Mouse (Mus musculus) limb, embryonic 11.5 days (tissue): ENCODE measurements at regions not wholly inside any gene's neighbourhood (a gene's known extent, or its start where the extent isn't known, plus 50 kb on each side); places are given as distances from the start of the nearest gene placed in this dataset.

Experiments
- ATAC-seq: fragments of 200-750 bp; cut with Nextera tagmentation; 2 replicates; pipeline ENCODE4 v1.8.0; 2017; ENCODE audit warnings: low read depth; ENCODE audit not compliant: insufficient number of reproducible peaks, low FRiP score, low TSS enrichment
- DNase-seq: peaks from one replicate; pipeline ENCODE4 v3.0.0-alpha.2; 2015; ENCODE audit warnings: low spot score
- H3K27ac ChIP-seq: fragments of 300-500 bp; sonication (generic); replicated peaks from 2 replicates; pipeline ENCODE4 v1.5.1; 2014; ENCODE audit warnings: low read depth, mild to moderate bottlenecking, low read length
- H3K27me3 ChIP-seq: fragments of 300-500 bp; sonication (generic); 2 replicates; pipeline ENCODE4 v1.6.1; 2014; ENCODE audit warnings: mild to moderate bottlenecking, low read length, mixed read lengths; ENCODE audit not compliant: control insufficient read depth, insufficient read depth
- H3K36me3 ChIP-seq: fragments of 300-500 bp; sonication (generic); 2 replicates; pipeline ENCODE4 v1.6.1; 2014; ENCODE audit warnings: mild to moderate bottlenecking, low read length, moderate library complexity, mixed read lengths; ENCODE audit not compliant: control insufficient read depth, insufficient read depth
- H3K4me1 ChIP-seq: fragments of 300-500 bp; sonication (generic); 2 replicates; pipeline ENCODE4 v1.6.1; 2014; ENCODE audit warnings: low read length, mixed read lengths; ENCODE audit not compliant: control insufficient read depth, insufficient read depth
- H3K4me2 ChIP-seq: fragments of 300-500 bp; sonication (generic); 2 replicates; pipeline ENCODE4 v1.6.1; 2014; ENCODE audit warnings: low read depth, mild to moderate bottlenecking, moderate library complexity; ENCODE audit not compliant: severe bottlenecking
- H3K4me3 ChIP-seq: fragments of 300-500 bp; sonication (generic); 2 replicates; pipeline ENCODE4 v1.5.1; 2014; ENCODE audit warnings: low read depth, low read length
- H3K9ac ChIP-seq: fragments of 300-500 bp; sonication (generic); 2 replicates; pipeline ENCODE4 v1.6.1; 2014; ENCODE audit warnings: mild to moderate bottlenecking, low read length
- H3K9me3 ChIP-seq: fragments of 300-500 bp; sonication (generic); 2 replicates; pipeline ENCODE4 v1.6.1; 2016; ENCODE audit warnings: low read length; ENCODE audit not compliant: control insufficient read depth
- WGBS: fragments of 180-500 bp; shearing (Covaris S2); extraction: QIAGEN DNeasy Blood & Tissue Kit; methylation state at CpG from one replicate; pipeline ENCODE4 v1.1.7; 2014; 5-methylcytosine and 5-hydroxymethylcytosine counted together

GRCm38 (mm10) chr6:140106141-140106540 is 64.9 kb upstream of the Plcz1 start:
- peak; percentile 18 for DNase-seq
- Histone ChIP-seq H3K4me1 (no peaks in the 10 kb centered on the region), H3K27me3 (no peaks in the 10 kb centered on the region), H3K9me3 (no peaks in the 10 kb centered on the region), H3K36me3 (no peaks in the 10 kb centered on the region), H3K4me2 (no peak overlapping the region), H3K9ac (no peak overlapping the region), H3K27ac (no peak overlapping the region), H3K4me3 (no peak overlapping the region)
- no peak for ATAC-seq
- 90% methylated on average over 5 of the region's 5 CpGs for WGBS

GRCm38 (mm10) chr6:140102043-140102442 is 60.8 kb upstream of the Plcz1 start:
- H3K27ac ChIP-seq, result no peak overlapping the region
- no peaks in the 10 kb centered on the region for H3K4me1 ChIP-seq
- H3K4me3 ChIP-seq, result no peak overlapping the region
- no peaks in the 10 kb centered on the region for H3K27me3 ChIP-seq
- no peaks in the 10 kb centered on the region for H3K9me3 ChIP-seq
- no peak overlapping the region for H3K9ac ChIP-seq
- no peak overlapping the region for H3K4me2 ChIP-seq
- ATAC-seq (no peak), DNase-seq (peak; percentile 12)
- H3K36me3 ChIP-seq, result no peaks in the 10 kb centered on the region
- whole genome bisulfite sequencing, result 42% methylated on average over 6 of the region's 6 CpGs

DNA sequence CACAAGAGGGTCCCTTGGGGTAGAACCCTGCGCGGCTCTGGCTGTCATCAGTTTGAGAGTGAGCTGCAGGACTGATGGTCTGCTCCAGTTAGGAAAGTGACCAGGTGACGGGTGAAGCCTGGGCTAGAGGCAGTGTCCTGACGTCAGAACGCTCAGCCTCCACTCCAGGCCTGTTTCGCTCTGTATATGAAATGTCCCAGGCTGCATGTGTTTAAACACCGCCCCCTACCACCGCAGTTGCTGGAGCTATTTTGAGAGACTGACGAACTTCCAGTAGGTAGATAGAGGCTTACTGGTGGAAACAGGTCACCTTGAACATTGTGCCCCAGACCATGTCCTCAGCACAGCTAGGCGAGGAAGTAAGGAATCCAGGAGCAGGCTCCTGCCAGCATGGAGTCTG is 54.2 kb upstream of the Plcz1 start:
- 76% methylated on average over 10 of the region's 10 CpGs for WGBS
- H3K9me3 ChIP-seq, result no peaks in the 10 kb centered on the region
- H3K4me2 ChIP-seq, result no peak overlapping the region
- DNase-seq (peak; percentile 24), ATAC-seq (no peak; the same call in 1 of the 2 replicates)
- H3K9ac ChIP-seq, result no peak overlapping the region
- H3K27ac ChIP-seq, result no peak overlapping the region
- H3K27me3 ChIP-seq, result no peaks in the 10 kb centered on the region
- no peak overlapping the region for H3K4me3 ChIP-seq
- H3K4me1 ChIP-seq, result no peaks in the 10 kb centered on the region
- no peaks in the 10 kb centered on the region for H3K36me3 ChIP-seq
